Mouse (Mus musculus): ENCODE measurements around the gene Usp6nl. TPM values are rescaled to one million over a fixed set of nuclear protein-coding genes. Genes with fewer than 3 reads are reported as not detected.

The Usp6nl gene
- polyA plus RNA-seq, 1 experiment, result 6.9 TPM

DNA sequence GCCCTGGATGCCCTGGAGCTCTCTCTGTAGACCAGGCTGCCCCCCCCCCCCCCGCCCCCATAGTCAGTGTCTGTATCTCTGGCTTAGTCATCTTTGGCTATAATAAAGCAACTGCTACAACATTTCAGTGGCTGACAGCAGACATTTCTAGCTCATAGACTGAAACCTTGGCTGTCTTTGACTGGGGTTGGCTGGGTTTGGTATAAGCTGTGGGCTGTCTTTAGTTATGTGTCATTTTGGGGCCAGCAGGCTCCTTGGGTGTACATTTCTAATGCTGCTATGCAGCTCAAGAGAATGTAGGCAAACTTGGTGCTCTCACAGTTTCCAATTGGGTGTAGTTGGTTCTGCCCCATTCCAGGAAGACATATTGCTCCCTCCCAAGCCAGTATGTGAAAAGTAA lies 11.1 kb downstream of the Usp6nl start:
- H3K27me3 ChIP-seq (ENCODE audit: control insufficient read depth, insufficient read depth, low read length), result no peaks in the 10 kb centered on the region
- no peak overlapping the region for H3K4me3 ChIP-seq (ENCODE audit: control insufficient read depth, low read depth, low read length)
- TF ChIP-seq CTCF (IDR thresholded peaks at IDR 0.05; ENCODE audit: control insufficient read depth, insufficient read depth, insufficient replicate concordance, low read depth, low read length) (no peak), POLR2A (IDR thresholded peaks at IDR 0.05; ENCODE audit: control insufficient read depth, low read depth, low read length) (no peak)

DNA sequence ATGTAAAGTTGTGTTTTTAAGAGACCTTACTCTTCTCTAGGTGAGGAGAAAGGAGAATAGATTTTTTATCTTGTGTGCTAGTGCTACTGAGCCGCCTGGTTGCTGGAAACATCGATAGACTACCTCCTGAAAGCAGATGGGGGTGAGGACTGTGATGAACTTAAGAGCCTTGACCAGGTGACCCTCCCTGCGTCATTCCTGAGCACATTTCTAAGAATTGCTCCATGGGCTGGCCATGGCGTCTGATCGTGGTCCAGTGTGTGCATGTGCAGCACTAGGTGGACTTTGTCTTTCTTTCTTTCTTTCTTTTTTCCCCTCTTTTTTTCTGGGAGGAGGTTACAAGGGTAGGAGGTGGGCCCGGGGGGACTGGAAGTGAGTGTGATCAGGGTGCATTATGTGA lies 11.5 kb downstream of the Usp6nl start:
- TF ChIP-seq POLR2A (IDR thresholded peaks at IDR 0.05; ENCODE audit: control insufficient read depth, low read depth, low read length) (no peak), CTCF (IDR thresholded peaks at IDR 0.05; ENCODE audit: control insufficient read depth, insufficient read depth, insufficient replicate concordance, low read depth, low read length) (no peak)
- H3K4me1 ChIP-seq (ENCODE audit: control insufficient read depth, insufficient read depth, low read length), result no peaks in the 10 kb centered on the region
- H3K27ac ChIP-seq (ENCODE audit: control insufficient read depth, insufficient read depth, low read depth, low read length), result no peak overlapping the region
- H3K4me3 ChIP-seq (ENCODE audit: control insufficient read depth, low read depth, low read length), result no peak overlapping the region
- H3K36me3 ChIP-seq (ENCODE audit: control insufficient read depth, insufficient read depth, low read length), result no peaks in the 10 kb centered on the region
- H3K27me3 ChIP-seq (ENCODE audit: control insufficient read depth, insufficient read depth, low read length), result no peaks in the 10 kb centered on the region

More for the DNA sequence above, 11.1 kb downstream of the Usp6nl start:
- H3K27ac ChIP-seq (ENCODE audit: control insufficient read depth, insufficient read depth, low read depth, low read length), result no peak overlapping the region
- no peaks in the 10 kb centered on the region for H3K4me1 ChIP-seq (ENCODE audit: control insufficient read depth, insufficient read depth, low read length)
- no peaks in the 10 kb centered on the region for H3K36me3 ChIP-seq (ENCODE audit: control insufficient read depth, insufficient read depth, low read length)

DNA sequence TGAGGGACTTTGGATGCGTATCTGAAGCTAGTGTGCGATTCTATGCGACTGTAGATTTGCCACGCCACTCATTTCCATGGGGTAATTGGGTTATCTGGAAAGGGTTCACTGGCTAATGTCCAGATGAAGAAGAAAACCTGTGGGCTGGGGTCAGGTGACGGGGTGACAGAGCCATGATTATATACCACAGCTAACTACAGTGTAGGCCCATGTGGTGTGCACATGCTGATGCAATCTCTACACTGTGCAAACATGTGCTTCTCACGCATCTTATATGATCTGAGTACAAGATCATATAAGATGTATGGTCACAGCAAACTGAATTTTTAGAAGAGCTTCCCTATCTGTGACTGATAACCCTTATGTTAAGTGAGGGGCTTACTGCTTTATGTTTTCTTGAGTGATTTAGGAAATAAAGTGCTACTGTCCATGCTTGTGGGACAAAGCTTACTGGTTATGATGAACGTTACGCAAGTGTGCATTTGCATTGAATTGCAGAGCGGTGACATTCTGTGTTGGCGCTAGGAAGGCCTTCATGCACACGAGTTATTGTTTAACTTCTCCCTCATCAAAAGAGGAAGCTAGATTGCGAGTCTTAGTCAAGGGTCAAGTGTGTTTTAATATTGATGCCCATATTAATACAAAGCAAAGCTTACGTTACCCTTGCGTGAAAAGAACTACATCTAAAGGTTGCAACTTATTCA lies 12.7 kb downstream of the Usp6nl start:
- Histone ChIP-seq H3K4me3 (ENCODE audit: control insufficient read depth, low read depth, low read length) (no peak overlapping the region), H3K4me1 (ENCODE audit: control insufficient read depth, insufficient read depth, low read length) (no peaks in the 10 kb centered on the region), H3K27me3 (ENCODE audit: control insufficient read depth, insufficient read depth, low read length) (no peaks in the 10 kb centered on the region), H3K36me3 (ENCODE audit: control insufficient read depth, insufficient read depth, low read length) (no peaks in the 10 kb centered on the region; the same call in 1 of the 2 replicates), H3K27ac (ENCODE audit: control insufficient read depth, insufficient read depth, low read depth, low read length) (no peak overlapping the region)
- TF ChIP-seq CTCF (IDR thresholded peaks at IDR 0.05; ENCODE audit: control insufficient read depth, insufficient read depth, insufficient replicate concordance, low read depth, low read length), result no peak
- no peak for TF ChIP-seq POLR2A (IDR thresholded peaks at IDR 0.05; ENCODE audit: control insufficient read depth, low read depth, low read length)

DNA sequence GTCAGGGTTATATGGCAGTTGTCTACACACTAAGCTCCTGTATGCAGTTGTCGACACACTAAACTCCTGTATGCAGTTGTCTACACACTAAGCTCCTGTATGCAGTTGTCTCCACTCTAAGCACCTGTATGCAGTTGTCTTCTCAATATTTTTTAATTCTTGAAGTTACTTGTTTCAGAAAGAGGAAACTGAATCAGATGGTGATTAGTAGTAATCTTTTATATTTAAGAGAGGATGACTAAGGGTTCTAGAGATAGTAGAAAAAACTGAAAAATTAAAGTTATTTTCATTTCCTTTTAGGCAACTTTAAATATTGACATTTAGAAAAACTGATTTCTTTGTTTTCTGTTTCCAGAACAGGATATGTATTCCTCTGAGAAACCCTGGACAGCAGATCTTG lies 13.5 kb downstream of the Usp6nl start:
- TF ChIP-seq POLR2A (IDR thresholded peaks at IDR 0.05; ENCODE audit: control insufficient read depth, low read depth, low read length), result no peak
- no peak for TF ChIP-seq CTCF (IDR thresholded peaks at IDR 0.05; ENCODE audit: control insufficient read depth, insufficient read depth, insufficient replicate concordance, low read depth, low read length)
- Histone ChIP-seq H3K4me3 (ENCODE audit: control insufficient read depth, low read depth, low read length) (no peak overlapping the region), H3K27ac (ENCODE audit: control insufficient read depth, insufficient read depth, low read depth, low read length) (no peak overlapping the region), H3K27me3 (ENCODE audit: control insufficient read depth, insufficient read depth, low read length) (no peaks in the 10 kb centered on the region), H3K36me3 (ENCODE audit: control insufficient read depth, insufficient read depth, low read length) (no peaks in the 10 kb centered on the region; the same call in 1 of the 2 replicates), H3K4me1 (ENCODE audit: control insufficient read depth, insufficient read depth, low read length) (no peaks in the 10 kb centered on the region)

DNA sequence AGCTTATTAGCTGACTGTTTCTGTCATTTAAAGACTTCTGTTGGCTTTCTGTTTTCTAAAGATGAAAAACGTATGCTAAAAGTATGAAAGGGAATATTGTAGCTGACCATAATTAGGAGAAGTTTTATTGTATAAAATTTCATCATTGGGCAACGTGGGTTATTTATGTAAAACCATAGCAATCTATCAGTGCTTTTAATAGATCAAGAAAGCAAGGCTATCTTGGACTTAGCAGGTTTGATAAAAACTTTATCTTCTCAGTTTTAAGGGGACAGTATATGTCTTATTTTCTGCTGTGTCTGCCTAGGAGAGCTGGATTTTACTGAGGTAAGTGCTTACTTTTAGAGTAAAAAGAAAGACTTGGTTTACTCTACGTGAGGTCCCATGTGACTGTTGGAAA lies 14.2 kb downstream of the Usp6nl start:
- peaks cover 2% of the 10 kb centered on the region; the same call in 1 of the 2 replicates for H3K4me1 ChIP-seq (ENCODE audit: control insufficient read depth, insufficient read depth, low read length)
- H3K36me3 ChIP-seq (ENCODE audit: control insufficient read depth, insufficient read depth, low read length), result no peaks in the 10 kb centered on the region; the same call in 1 of the 2 replicates
- H3K27me3 ChIP-seq (ENCODE audit: control insufficient read depth, insufficient read depth, low read length), result no peaks in the 10 kb centered on the region
- no peak overlapping the region for H3K27ac ChIP-seq (ENCODE audit: control insufficient read depth, insufficient read depth, low read depth, low read length)
- TF ChIP-seq CTCF (IDR thresholded peaks at IDR 0.05; ENCODE audit: control insufficient read depth, insufficient read depth, insufficient replicate concordance, low read depth, low read length) (no peak), POLR2A (IDR thresholded peaks at IDR 0.05; ENCODE audit: control insufficient read depth, low read depth, low read length) (no peak)
- no peak overlapping the region for H3K4me3 ChIP-seq (ENCODE audit: control insufficient read depth, low read depth, low read length)

DNA sequence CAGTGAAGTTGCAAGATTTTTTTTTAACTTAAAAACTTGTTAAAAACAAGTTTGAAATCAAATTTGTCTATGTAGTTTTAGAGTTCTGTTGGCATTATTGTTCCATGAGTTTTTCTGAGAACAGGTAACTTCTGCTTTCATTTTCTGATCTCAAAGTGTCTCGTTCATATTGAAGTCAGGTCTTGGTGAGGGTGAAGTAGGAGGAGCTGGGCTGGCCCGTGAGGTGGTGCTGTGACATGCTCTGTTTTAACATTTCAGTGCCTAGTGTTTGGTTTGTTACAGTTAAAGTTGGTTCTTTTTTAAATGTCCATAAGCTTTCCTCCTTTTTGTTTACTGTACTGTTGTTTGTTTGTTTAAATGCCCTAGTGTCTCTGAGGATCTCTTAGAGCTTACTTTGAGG lies 15.0 kb downstream of the Usp6nl start:
- peaks cover 5% of the 10 kb centered on the region for H3K4me1 ChIP-seq (ENCODE audit: control insufficient read depth, insufficient read depth, low read length)
- no peak overlapping the region for H3K4me3 ChIP-seq (ENCODE audit: control insufficient read depth, low read depth, low read length)
- H3K27ac ChIP-seq (ENCODE audit: control insufficient read depth, insufficient read depth, low read depth, low read length), result no peak overlapping the region
- no peak for TF ChIP-seq POLR2A (IDR thresholded peaks at IDR 0.05; ENCODE audit: control insufficient read depth, low read depth, low read length)
- TF ChIP-seq CTCF (IDR thresholded peaks at IDR 0.05; ENCODE audit: control insufficient read depth, insufficient read depth, insufficient replicate concordance, low read depth, low read length), result no peak
- H3K27me3 ChIP-seq (ENCODE audit: control insufficient read depth, insufficient read depth, low read length), result no peaks in the 10 kb centered on the region
- no peaks in the 10 kb centered on the region; the same call in 1 of the 2 replicates for H3K36me3 ChIP-seq (ENCODE audit: control insufficient read depth, insufficient read depth, low read length)

DNA sequence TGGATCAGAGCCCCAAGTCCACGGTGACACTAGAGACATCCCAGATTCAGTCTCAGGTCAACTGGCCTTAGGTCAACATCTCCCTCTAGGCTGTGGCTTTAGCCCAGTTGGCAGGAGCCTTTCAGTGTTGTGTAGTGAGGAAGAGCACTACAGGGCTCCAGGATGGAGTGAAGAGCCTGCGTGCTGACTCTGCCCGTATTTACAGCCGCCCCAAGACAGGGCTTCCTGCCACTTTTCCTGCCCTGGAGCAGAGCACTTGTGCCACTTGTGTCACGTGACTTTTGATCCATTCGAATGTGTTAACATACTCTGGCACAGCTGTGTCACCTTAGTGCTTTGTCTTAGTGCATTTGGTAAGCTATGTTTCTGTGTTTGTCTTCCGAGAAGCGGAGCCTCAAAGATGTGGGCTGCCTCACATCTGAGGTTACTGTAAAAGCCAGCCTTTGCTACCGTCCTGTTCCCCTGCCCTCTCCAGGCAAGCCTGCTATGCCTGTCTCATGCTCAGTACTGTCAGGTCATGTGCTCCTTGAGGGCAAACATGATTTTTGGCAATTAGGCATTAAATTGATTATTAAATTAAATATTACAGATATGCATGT lies 15.7 kb downstream of the Usp6nl start:
- Histone ChIP-seq H3K4me3 (ENCODE audit: control insufficient read depth, low read depth, low read length) (no peak overlapping the region), H3K36me3 (ENCODE audit: control insufficient read depth, insufficient read depth, low read length) (no peaks in the 10 kb centered on the region; the same call in 1 of the 2 replicates), H3K4me1 (ENCODE audit: control insufficient read depth, insufficient read depth, low read length) (peaks cover 5% of the 10 kb centered on the region), H3K27me3 (ENCODE audit: control insufficient read depth, insufficient read depth, low read length) (no peaks in the 10 kb centered on the region), H3K27ac (ENCODE audit: control insufficient read depth, insufficient read depth, low read depth, low read length) (no peak overlapping the region)
- TF ChIP-seq CTCF (IDR thresholded peaks at IDR 0.05; ENCODE audit: control insufficient read depth, insufficient read depth, insufficient replicate concordance, low read depth, low read length) (no peak), POLR2A (IDR thresholded peaks at IDR 0.05; ENCODE audit: control insufficient read depth, low read depth, low read length) (no peak)

All from testis, adult 2 months (tissue).